Mouse (Mus musculus): ENCODE measurements around the gene Tubgcp6. TPM values are rescaled to one million over a fixed set of nuclear protein-coding genes. Genes with fewer than 3 reads are reported as not detected.
A peak's percentile ranks its signal among the peaks of the same experiment; 100 is the strongest.

Gene Tubgcp6
- polyA plus RNA-seq, 1 experiment from 2014 or later: 17.2 TPM

DNA sequence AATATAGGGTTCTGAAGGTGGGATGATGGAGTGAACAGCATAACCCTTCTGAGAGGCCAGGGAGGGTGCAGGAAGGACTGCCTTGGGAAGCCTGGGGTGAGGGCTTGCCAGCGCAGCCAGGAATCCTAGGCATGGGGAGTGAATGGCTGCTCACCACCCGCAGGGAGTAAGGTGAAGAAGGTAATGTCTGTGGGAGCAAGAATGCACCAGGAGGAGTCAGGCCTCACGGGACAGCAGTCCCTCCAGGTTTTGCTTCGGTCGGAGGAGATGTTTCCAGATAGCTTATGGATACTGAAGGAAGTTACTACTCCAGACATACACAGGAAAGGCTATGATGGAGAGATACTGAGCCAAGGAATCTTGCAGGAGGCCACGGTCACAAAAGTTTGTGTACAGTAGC is 64.2 kb downstream of the Tubgcp6 start:
- peaks cover 20% of the 10 kb centered on the region for H3K4me1 ChIP-seq (replicated peaks; ENCODE audit: control insufficient read depth, insufficient read depth, low read length)
- peak overlapping the region; percentile 82 for H3K4me2 ChIP-seq (replicated peaks)
- H3K9ac ChIP-seq: peak overlapping the region; percentile 83
- H3K27ac ChIP-seq: no peak overlapping the region
- no peaks in the 10 kb centered on the region for H3K36me3 ChIP-seq (replicated peaks; ENCODE audit: control insufficient read depth, insufficient read depth)
- peak overlapping the region; percentile 79 for H3K4me3 ChIP-seq (replicated peaks; ENCODE audit: low read length)
- no peaks in the 10 kb centered on the region for H3K9me3 ChIP-seq (ENCODE audit: control insufficient read depth, low read length)
- H3K27me3 ChIP-seq (ENCODE audit: control insufficient read depth, insufficient read depth, low read length): no peaks in the 10 kb centered on the region; the same call in 1 of the 2 replicates
- 36% methylated on average over 6 of the region's 6 CpGs for WGBS
- DNase-seq (ENCODE audit: low spot score): no peak
- ATAC-seq (ENCODE audit: low FRiP score): no peak

DNA sequence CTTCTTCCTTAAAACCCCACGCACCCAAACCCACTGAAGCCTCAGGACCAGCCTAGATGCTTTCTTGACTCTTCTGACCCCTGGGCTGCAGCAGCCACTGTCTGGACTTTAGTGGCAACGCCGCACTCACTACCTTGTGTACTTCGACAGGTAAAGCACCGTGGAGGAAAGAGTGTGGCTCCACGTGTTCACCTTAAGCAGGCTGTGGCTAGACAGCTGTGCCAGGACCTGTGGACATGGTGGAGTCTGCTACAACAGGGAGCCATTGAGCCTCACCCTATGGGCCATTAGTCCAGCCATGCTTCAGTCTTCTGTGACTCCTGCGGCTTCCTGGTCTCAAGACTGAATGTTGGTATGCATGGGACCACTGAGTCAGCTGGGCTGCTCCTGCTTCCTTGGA is 68.2 kb downstream of the Tubgcp6 start:
- Histone ChIP-seq H3K4me2 (replicated peaks) (no peak overlapping the region), H3K4me1 (replicated peaks; ENCODE audit: control insufficient read depth, insufficient read depth, low read length) (0 out of 2 replicates have a peak, but pooled peaks cover 5% of the 10 kb centered on the region), H3K4me3 (replicated peaks; ENCODE audit: low read length) (no peak overlapping the region), H3K36me3 (replicated peaks; ENCODE audit: control insufficient read depth, insufficient read depth) (no peaks in the 10 kb centered on the region), H3K27me3 (ENCODE audit: control insufficient read depth, insufficient read depth, low read length) (no peaks in the 10 kb centered on the region), H3K27ac (no peak overlapping the region), H3K9ac (no peak overlapping the region), H3K9me3 (ENCODE audit: control insufficient read depth, low read length) (no peaks in the 10 kb centered on the region)
- ATAC-seq (ENCODE audit: low FRiP score) (no peak), DNase-seq (ENCODE audit: low spot score) (no peak)
- WGBS: 89% methylated on average over 7 of the region's 7 CpGs

Small RNA genes within 50 kb of the gene (microRNA-seq; reads per million reads assigned to microRNA genes)
- gene Mir7118: not detected

Other genes starting within 250 kb of the Tubgcp6 start
- gene Ttll8, start 168.7 kb downstream of the Tubgcp6 start, polyA plus RNA-seq (2014; fragmentation: Nextera tagmentation; extraction: Ambion mirVana): 0.13 TPM in 1 of 2 replicates, not detected in the other
- 17.7 and 20.5 TPM in 2 replicates for gene Mlc1, start 144.1 kb downstream of the Tubgcp6 start, polyA plus RNA-seq (2014; fragmentation: Nextera tagmentation; extraction: Ambion mirVana)
- gene Mov10l1, start 140.2 kb downstream of the Tubgcp6 start, polyA plus RNA-seq (2014; fragmentation: Nextera tagmentation; extraction: Ambion mirVana): not detected in 2 replicates
- gene Panx2, start 63.4 kb downstream of the Tubgcp6 start, polyA plus RNA-seq (2014; fragmentation: Nextera tagmentation; extraction: Ambion mirVana): 8.4 and 8.5 TPM in 2 replicates
- 34.2 and 41.0 TPM in 2 replicates for gene Trabd, start 48.0 kb downstream of the Tubgcp6 start, polyA plus RNA-seq (2014; fragmentation: Nextera tagmentation; extraction: Ambion mirVana)
- 22.2 and 23.0 TPM in 2 replicates for gene Selenoo, start 34.0 kb downstream of the Tubgcp6 start, polyA plus RNA-seq (2014; fragmentation: Nextera tagmentation; extraction: Ambion mirVana)
- 17.0 and 19.1 TPM in 2 replicates for gene Hdac10, start 5.6 kb upstream of the Tubgcp6 start, polyA plus RNA-seq (2014; fragmentation: Nextera tagmentation; extraction: Ambion mirVana)
- 3.3 and 4.0 TPM in 2 replicates for gene Mapk12, start 17.6 kb upstream of the Tubgcp6 start, polyA plus RNA-seq (2014; fragmentation: Nextera tagmentation; extraction: Ambion mirVana)
- gene Mapk11, start 26.5 kb upstream of the Tubgcp6 start, polyA plus RNA-seq (2014; fragmentation: Nextera tagmentation; extraction: Ambion mirVana): 20.4 and 22.4 TPM in 2 replicates
- gene Plxnb2, start 57.7 kb upstream of the Tubgcp6 start, polyA plus RNA-seq (2014; fragmentation: Nextera tagmentation; extraction: Ambion mirVana): 99.2 and 101 TPM in 2 replicates
- gene Dennd6b, start 73.4 kb upstream of the Tubgcp6 start, polyA plus RNA-seq (2014; fragmentation: Nextera tagmentation; extraction: Ambion mirVana): 71.4 and 71.6 TPM in 2 replicates
- gene Ppp6r2, start 88.4 kb upstream of the Tubgcp6 start, polyA plus RNA-seq (2014; fragmentation: Nextera tagmentation; extraction: Ambion mirVana): 78.2 and 84.0 TPM in 2 replicates
- 99.8 and 105 TPM in 2 replicates for gene Sbf1, start 192.2 kb upstream of the Tubgcp6 start, polyA plus RNA-seq (2014; fragmentation: Nextera tagmentation; extraction: Ambion mirVana)
- gene Adm2, start 199.6 kb upstream of the Tubgcp6 start, polyA plus RNA-seq (2014; fragmentation: Nextera tagmentation; extraction: Ambion mirVana): not detected in 2 replicates
- gene Miox, start 211.3 kb upstream of the Tubgcp6 start, polyA plus RNA-seq (2014; fragmentation: Nextera tagmentation; extraction: Ambion mirVana): not detected in 2 replicates
- 24.2 and 24.6 TPM in 2 replicates for gene Lmf2, start 232.5 kb upstream of the Tubgcp6 start, polyA plus RNA-seq (2014; fragmentation: Nextera tagmentation; extraction: Ambion mirVana)
- gene Ncaph2, start 232.6 kb upstream of the Tubgcp6 start, polyA plus RNA-seq (2014; fragmentation: Nextera tagmentation; extraction: Ambion mirVana): 94.7 and 112 TPM in 2 replicates